Mouse (Mus musculus) MN1 (cell line): ENCODE results near the gene Tmem217.

Experiments
- DNase-seq: peaks from one replicate; pipeline ENCODE4 v3.0.0-alpha.2; 2016; ENCODE audit warnings: low spot score

Tmem217 gene

GRCm38 (mm10) chr17:29488257-29488977 is 63.8 kb downstream of the Tmem217 start:
- DNase-seq: no peak

GRCm38 (mm10) chr17:29485336-29486233 is 66.6 kb downstream of the Tmem217 start:
- no peak for DNase-seq

DNA sequence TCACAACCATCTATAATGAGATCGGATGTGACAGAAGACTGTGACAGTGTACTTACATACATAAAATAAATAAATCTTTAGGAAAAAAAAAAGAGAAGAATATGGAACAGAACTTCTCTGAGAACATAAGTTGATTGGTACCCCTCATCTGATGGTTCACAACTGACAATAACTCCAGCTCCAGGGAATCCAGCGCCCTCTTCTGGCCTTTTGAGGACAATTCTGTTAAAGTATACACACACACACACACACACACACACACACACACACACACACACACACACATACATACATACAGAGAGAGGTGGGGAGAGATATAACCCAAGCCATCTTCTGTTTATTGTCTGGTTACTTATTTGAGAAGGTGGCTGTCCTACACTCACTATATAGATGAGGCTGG is 67.8 kb downstream of the Tmem217 start:
- DNase-seq: no peak

DNA sequence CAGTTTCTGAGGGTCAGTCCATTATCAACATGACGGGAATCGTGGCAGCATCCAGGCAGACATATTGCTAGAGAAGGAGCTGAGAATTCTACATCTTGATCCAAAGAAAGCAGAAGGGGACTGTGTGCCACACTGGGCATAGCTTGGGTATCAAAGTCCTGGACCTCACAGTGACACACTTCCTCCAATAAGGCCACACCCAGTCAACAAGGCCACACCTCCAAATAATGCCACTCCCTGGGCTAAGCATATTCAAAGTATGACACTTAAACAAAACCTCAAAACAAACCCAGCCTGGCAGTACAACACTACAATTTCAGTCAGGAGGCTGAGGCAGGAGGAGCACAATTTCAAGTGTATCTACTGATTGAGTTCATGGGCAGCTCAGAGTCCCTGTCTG is 68.9 kb downstream of the Tmem217 start:
- DNase-seq: no peak

- no peak for DNase-seq
Observed at GRCm38 (mm10) chr17:29482632-29483031, 69.6 kb downstream of the Tmem217 start.

GRCm38 (mm10) chr17:29480256-29480655 is 71.9 kb downstream of the Tmem217 start:
- no peak for DNase-seq

- DNase-seq: no peak
Observed at GRCm38 (mm10) chr17:29478271-29478670, 73.9 kb downstream of the Tmem217 start.

GRCm38 (mm10) chr17:29477357-29477756 is 74.8 kb downstream of the Tmem217 start:
- no peak for DNase-seq

DNA sequence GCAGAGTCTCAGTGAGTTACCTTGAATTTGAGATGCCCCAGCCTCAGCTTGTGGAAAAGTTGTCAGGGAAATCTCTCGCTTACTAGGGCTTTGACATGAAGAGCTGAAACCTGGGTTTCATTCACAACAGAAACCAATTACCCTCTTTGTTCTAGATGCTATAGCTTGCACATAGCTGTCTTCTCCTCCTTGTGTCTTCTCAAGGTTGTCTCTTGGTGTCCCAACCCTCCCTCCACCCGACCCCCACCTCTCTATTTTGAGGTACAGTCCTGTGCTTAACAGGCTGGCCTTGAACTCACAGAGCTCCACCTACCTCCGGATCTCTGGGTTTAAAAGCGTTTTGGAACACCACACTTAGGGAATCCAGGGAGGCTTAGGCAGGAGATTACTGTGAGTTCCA is 75.7 kb downstream of the Tmem217 start:
- no peak for DNase-seq
